Mouse (Mus musculus) megakaryocyte, embryonic 14.5 days (primary cell): ENCODE results near the gene Fxn. TPM values are rescaled to one million over a fixed set of nuclear protein-coding genes. Genes with fewer than 3 reads are reported as not detected.
"Not testable (repeated sequence)": the region's sequence is repeated elsewhere in the genome, so short reads cannot be mapped to it uniquely, and the experiment has no call there.

Experiments
- H3K27me3 ChIP-seq: replicated peaks from 2 replicates; pipeline ENCODE3; 2012; ENCODE audit warnings: inconsistent platforms
- H3K36me3 ChIP-seq: replicated peaks from 2 replicates; pipeline ENCODE3; 2012; ENCODE audit warnings: low read length, inconsistent platforms, mixed read lengths
- H3K4me1 ChIP-seq: 2 replicates; pipeline ENCODE4 v1.6.1; 2012; ENCODE audit warnings: inconsistent platforms
- H3K4me3 ChIP-seq: replicated peaks from 2 replicates; pipeline ENCODE3; 2012; ENCODE audit warnings: moderate library complexity, mild to moderate bottlenecking, inconsistent platforms
- H3K9me3 ChIP-seq: 2 replicates; pipeline ENCODE4 v1.6.1; 2012; ENCODE audit warnings: inconsistent platforms
- FLI1 ChIP-seq: IDR thresholded peaks from 2 replicates; pipeline ENCODE4 v1.6.1; 2012; ENCODE audit warnings: low read length, inconsistent platforms, mixed read lengths
- GATA1 ChIP-seq: IDR thresholded peaks from 3 replicates; pipeline ENCODE4 v1.6.1; 2012; ENCODE audit warnings: mixed read lengths, low read length, inconsistent platforms, borderline replicate concordance
- polyA plus RNA-seq: library from polyadenylated mRNA; stranded (reverse); fragments of >175 nt; gene quantifications from 2 replicates; pipeline ENCODE4 v1.2.3, GENCODE M21; 2012; ENCODE audit warnings: low replicate concordance; ENCODE audit not compliant: insufficient read depth

Fxn gene
- polyA plus RNA-seq, 1 experiment = 35.9 TPM

DNA sequence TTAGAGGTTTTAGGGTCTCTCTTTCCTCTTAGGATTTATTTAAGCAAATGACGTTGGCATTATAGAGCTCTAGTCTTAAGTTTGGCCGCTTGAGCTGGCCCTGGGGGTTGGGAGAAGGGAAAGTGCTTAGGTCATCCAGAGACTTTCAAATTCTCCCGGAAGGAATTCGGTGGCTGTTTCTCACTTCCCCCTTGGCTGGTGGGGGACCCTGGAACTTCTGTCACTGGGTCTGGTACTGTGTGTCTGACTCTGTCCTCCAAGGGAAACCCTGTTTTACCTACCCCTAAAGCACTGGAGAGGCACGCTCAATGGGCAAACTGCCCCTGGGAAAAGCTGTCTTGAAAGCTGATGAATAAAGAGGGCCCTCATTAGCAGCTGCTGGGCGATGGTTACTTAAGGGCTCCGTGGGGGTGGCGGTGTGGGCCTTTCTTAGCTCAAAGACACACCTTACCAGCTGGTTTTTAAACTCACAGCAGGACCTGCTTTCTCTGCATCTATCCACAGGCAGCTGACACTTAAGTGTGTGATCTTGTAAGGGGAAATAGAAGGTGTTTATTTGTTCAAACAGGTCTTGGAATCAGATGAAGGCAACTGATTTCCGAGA lies 26.6 kb downstream of the Fxn start:
- Histone ChIP-seq H3K4me3 (no peak overlapping the region), H3K36me3 (no peaks in the 10 kb centered on the region), H3K4me1 (peaks cover 42% of the 10 kb centered on the region), H3K9me3 (no peaks in the 10 kb centered on the region), H3K27me3 (peaks cover 3% of the 10 kb centered on the region)
- TF ChIP-seq GATA1 (no peak), FLI1 (no peak)

- H3K4me3 ChIP-seq = peak overlapping the region; percentile 46
- TF ChIP-seq FLI1 (no peak), GATA1 (no peak)
- peaks cover 4% of the 10 kb centered on the region for H3K27me3 ChIP-seq
Measured at GRCm38 (mm10) chr19:24251869-24252268, 28.5 kb downstream of the Fxn start.

DNA sequence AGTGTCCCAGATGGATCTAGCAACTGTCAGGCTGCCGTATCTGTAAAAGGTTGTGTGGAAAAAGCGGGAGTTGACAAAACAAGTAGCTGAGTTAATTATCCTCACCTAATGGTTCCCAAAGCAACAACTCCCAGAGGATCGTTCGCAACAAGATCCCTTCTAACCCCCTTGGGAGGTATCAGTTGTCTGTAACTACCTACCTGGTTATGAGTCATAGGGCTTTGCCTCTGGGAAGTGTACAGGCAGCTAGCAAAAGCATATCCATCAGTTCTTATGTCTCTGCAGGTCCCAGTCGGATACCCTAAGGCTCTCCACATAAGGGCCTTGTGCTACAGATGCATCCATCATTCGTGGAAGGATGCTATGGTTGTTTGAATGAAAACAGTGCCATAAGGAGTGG lies 37.1 kb downstream of the Fxn start:
- no peak for TF ChIP-seq FLI1
- H3K9me3 ChIP-seq = 0 out of 2 replicates have a peak, but pooled peaks cover 4% of the 10 kb centered on the region
- peaks cover 14% of the 10 kb centered on the region for H3K4me1 ChIP-seq

More at GRCm38 (mm10) chr19:24251869-24252268, 28.5 kb downstream of the Fxn start:
- Histone ChIP-seq H3K9me3 (no peaks in the 10 kb centered on the region), H3K36me3 (no peaks in the 10 kb centered on the region), H3K4me1 (peaks cover 37% of the 10 kb centered on the region)

GRCm38 (mm10) chr19:24241799-24242546 lies 38.4 kb downstream of the Fxn start:
- 0 out of 2 replicates have a peak, but pooled peaks cover 4% of the 10 kb centered on the region for H3K9me3 ChIP-seq
- H3K4me1 ChIP-seq = peaks cover 9% of the 10 kb centered on the region
- no peaks in the 10 kb centered on the region for H3K36me3 ChIP-seq
- H3K27me3 ChIP-seq = peaks cover 23% of the 10 kb centered on the region
- TF ChIP-seq FLI1 = no peak
- TF ChIP-seq GATA1 = no peak
- H3K4me3 ChIP-seq = no peak overlapping the region

More for the DNA sequence above, 37.1 kb downstream of the Fxn start:
- Histone ChIP-seq H3K4me3 (no peak overlapping the region), H3K27me3 (peaks cover 23% of the 10 kb centered on the region), H3K36me3 (no peaks in the 10 kb centered on the region)

DNA sequence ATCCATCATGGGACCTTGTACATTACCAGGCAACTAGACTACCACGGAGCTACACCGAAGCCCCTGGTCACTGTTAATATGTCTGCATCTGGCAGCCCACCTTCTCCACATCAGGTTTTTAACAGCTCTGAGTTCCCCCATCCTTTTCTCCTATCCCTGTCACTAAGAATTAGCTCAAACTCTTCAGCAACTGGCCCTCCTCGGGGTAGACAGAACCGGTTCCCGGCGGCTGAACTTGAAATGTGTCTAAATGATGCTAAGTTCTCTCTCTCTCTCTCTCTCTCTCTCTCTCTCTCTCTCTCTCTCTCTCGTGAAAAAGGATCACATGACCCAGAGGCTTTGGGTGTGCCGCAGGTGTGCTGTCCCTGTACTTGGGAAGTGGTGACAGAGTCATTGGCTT lies 39.1 kb downstream of the Fxn start:
- Histone ChIP-seq H3K4me3 (no peak overlapping the region), H3K36me3 (no peaks in the 10 kb centered on the region), H3K4me1 (peaks cover 9% of the 10 kb centered on the region), H3K9me3 (peaks cover 8% of the 10 kb centered on the region), H3K27me3 (peaks cover 20% of the 10 kb centered on the region)
- TF ChIP-seq GATA1 (no peak), FLI1 (no peak)

DNA sequence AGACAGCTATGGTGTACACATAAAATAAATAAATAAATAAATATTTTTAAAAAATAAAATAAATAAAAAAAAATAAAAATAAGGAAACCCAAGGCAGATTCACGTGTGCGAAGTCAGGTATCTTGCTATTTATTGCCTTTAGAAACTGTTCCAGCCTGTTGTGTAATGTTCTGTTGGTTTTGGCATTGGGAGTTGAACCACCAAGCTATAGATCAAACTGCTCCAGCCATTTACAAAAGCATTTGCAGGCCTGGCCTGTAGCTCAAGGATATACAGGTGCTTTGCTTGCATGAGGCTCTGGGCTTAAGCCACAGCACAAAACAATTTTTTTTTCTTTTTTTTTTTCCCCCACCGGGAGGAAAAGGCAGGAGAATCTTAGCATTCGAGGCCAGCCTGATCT lies 42.4 kb downstream of the Fxn start:
- Histone ChIP-seq H3K36me3 (no peaks in the 10 kb centered on the region), H3K4me3 (no peak overlapping the region), H3K27me3 (peaks cover 14% of the 10 kb centered on the region), H3K9me3 (peaks cover 10% of the 10 kb centered on the region), H3K4me1 (peaks cover 3% of the 10 kb centered on the region; the same call in 1 of the 2 replicates)
- no peak for TF ChIP-seq FLI1
- TF ChIP-seq GATA1 = no peak

DNA sequence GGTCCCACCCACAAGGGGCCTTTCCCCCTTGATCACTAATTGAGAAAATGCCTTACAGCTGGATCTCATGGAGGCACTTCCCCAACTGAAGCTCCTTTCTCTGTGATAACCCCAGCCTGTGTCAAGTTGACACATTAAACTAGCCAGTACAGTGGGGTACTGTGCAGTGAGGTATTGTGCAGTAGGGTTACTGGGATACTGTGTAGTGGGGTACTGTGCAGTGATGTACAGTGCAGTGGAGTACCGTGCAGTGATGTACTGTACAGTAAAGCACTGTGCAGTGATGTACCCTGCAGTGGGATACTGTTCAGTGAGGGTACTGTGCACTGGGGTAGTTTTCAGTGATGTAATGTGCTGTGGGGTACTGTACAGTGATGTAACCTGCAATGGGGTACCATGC lies 48.0 kb downstream of the Fxn start:
- H3K27me3 ChIP-seq, H3K4me1 ChIP-seq, H3K36me3 ChIP-seq: not testable (repeated sequence)
- Histone ChIP-seq H3K9me3 (peaks cover 10% of the 10 kb centered on the region), H3K4me3 (peak overlapping the region; percentile 35)

DNA sequence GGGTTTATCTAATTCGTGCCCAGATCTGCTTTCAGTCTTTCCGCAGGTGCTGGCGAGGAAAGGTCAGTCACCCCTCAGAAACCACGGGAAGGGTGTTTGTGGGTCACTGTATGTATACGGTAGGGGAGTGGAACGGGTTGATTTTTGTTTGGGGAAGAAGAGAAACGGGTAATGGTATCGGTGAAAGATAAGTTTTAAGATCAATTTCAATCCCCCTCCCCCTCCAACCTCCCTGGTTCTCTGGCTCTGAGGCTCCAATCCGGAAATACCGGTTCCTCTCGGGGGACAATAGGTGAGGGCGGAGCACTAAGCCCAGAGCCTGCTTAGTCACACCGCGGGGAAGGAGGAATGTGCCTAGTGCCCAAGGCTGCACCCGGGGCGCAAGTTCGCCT lies 55.1 kb downstream of the Fxn start:
- Histone ChIP-seq H3K27me3 (peaks cover 20% of the 10 kb centered on the region), H3K4me1 (peaks cover 14% of the 10 kb centered on the region), H3K9me3 (no peaks in the 10 kb centered on the region), H3K36me3 (no peaks in the 10 kb centered on the region), H3K4me3 (peak overlapping the region; percentile 91)
- TF ChIP-seq GATA1 (no peak), FLI1 (no peak)

DNA sequence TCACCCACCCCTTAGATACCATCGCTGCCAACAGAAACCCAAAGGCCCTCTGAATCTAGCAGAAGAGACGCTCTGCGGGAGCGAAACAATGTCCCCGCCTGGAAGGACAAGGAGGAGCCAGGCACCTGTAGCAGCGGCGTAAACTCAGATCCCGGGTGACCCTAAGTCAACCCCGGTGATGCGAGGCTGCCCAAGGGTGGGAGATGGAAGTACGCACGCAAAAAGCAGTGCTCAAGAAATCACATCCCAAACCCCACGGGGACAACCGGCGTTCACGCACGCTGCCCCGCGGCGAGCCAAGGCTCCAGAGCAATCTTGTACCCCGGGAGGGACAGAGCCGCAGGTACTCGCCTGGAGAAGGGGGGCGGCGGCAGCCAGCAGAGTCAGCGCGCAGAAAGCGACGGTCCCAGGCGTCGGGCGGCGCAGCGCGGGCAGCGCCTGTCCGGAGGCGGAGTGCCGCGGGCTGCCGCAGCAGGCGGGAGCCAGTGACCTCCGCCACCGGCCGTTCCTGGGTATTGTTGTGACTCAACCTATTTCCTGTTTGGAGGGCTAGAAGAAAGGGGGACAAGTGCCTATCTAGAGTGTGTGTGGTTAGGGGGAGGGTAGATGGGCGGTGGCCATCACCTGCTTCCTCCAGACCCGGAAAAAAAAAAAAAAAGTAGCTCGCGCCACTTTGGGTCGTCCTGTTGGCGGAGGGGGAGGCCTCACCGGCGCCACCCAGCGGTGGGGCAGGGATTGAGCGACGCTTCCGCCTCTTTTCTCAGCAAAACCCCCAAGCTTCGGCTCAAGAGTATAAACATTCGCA lies 55.7 kb downstream of the Fxn start, which contains the start of gene Tjp2:
Tjp2 (minus strand) TSS at position 531 of the 805 bp plus-strand sequence.
- peak within 1 kb of the TSS; percentile 91 for H3K4me3 ChIP-seq

DNA sequence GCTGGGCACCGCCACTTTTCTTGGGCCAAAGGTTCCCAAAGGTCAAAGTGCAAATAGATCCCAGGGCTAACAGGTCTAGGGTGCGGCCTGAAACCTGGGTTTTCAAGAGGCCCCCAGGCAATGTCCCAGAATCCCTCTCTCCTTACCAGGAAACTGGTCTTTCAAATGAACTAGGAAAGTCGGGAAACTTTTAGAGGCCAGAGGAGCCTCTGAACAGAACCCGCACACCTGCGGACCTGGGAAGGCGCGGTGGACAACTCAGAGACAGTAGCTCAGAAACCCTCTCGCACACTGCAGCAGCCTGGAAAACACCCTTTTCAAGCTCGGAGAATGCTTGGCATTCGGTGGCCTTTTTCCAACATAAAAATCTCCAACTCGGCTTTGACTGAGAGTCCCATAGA lies 56.6 kb downstream of the Fxn start:
- Histone ChIP-seq H3K4me3 (no peak overlapping the region), H3K36me3 (no peaks in the 10 kb centered on the region), H3K4me1 (peaks cover 14% of the 10 kb centered on the region), H3K27me3 (peaks cover 20% of the 10 kb centered on the region), H3K9me3 (no peaks in the 10 kb centered on the region)
- TF ChIP-seq GATA1 (no peak), FLI1 (no peak)

More for the DNA sequence above, 55.7 kb downstream of the Fxn start, which contains the start of gene Tjp2:
- no peak for TF ChIP-seq GATA1
- no peak for TF ChIP-seq FLI1
- no peaks in the 10 kb centered on the region for H3K36me3 ChIP-seq
- H3K9me3 ChIP-seq = no peaks in the 10 kb centered on the region
- H3K4me1 ChIP-seq = peaks cover 14% of the 10 kb centered on the region
- peaks cover 20% of the 10 kb centered on the region for H3K27me3 ChIP-seq
